In genomic region chr13:63240835-63241234, GRCm38 (mm10) we compare ENCODE assay signal across 8 mouse cellular contexts.
A peak's percentile ranks its signal among the peaks of the same experiment; 100 is the strongest.
DNase-seq lines count a peak whose midpoint lies in the region; ATAC-seq and TF ChIP-seq lines count a peak whose summit lies in the region.

No protein-coding gene starts in this region.

- peak; percentile 57 to 87 for DNase-seq in adrenal gland, adult (ENCODE audit: inconsistent age in 2 of 2, low spot score in 1 of 2)
- DNase-seq in adrenal gland, postnatal 10 days, result no peak
- no peak for DNase-seq in thymus, adult 2 months
- no peak for DNase-seq in thymus, postnatal 0 days (ENCODE audit: low spot score)
- DNase-seq in hindbrain, embryonic 14.5 days (ENCODE audit: low spot score), result no peak
- no peak for DNase-seq in testis, postnatal 10 days (ENCODE audit: low spot score)
- DNase-seq in embryo, embryonic 10 days (ENCODE audit: low spot score), result no peak

- no peaks in the 10 kb centered on the region for H3K36me3 ChIP-seq in thymus, adult 2 months (ENCODE audit: control insufficient read depth, insufficient read depth, low read length)
- no peaks in the 10 kb centered on the region for H3K36me3 ChIP-seq in hindbrain, embryonic 14.5 days (replicated peaks; ENCODE audit: control insufficient read depth, insufficient read depth)

- 1% methylated on average over 5 of the region's 5 CpGs for WGBS in thymus, adult 2 months
- WGBS in hindbrain, embryonic 14.5 days, result 47% methylated on average over 5 of the region's 5 CpGs

- no peak for TF ChIP-seq CTCF in thymus, adult 2 months (IDR thresholded peaks at IDR 0.05; ENCODE audit: borderline replicate concordance, control insufficient read depth, extremely low read depth, insufficient read depth, low read length, poor library complexity)

- peak overlapping the region; percentile 67 for H3K9ac ChIP-seq in hindbrain, embryonic 14.5 days

- peaks cover 25% of the 10 kb centered on the region for H3K4me1 ChIP-seq in thymus, adult 2 months (replicated peaks; ENCODE audit: control insufficient read depth, insufficient read depth, low read length)
- H3K4me1 ChIP-seq in hindbrain, embryonic 14.5 days (replicated peaks; ENCODE audit: control insufficient read depth, insufficient read depth, low read length), result peaks cover 29% of the 10 kb centered on the region

- peak overlapping the region; percentile 35; the same call in 1 of the 2 replicates for H3K4me3 ChIP-seq in thymus, adult 2 months (ENCODE audit: control insufficient read depth, insufficient read depth, low read length)
- peak overlapping the region; percentile 51 for H3K4me3 ChIP-seq in hindbrain, embryonic 14.5 days (replicated peaks; ENCODE audit: low read length)

- H3K9me3 ChIP-seq in hindbrain, embryonic 14.5 days (ENCODE audit: control insufficient read depth, low read length), result no peaks in the 10 kb centered on the region

- H3K27me3 ChIP-seq in thymus, adult 2 months (ENCODE audit: control insufficient read depth, insufficient read depth, low read length), result no peaks in the 10 kb centered on the region
- H3K27me3 ChIP-seq in hindbrain, embryonic 14.5 days (ENCODE audit: control insufficient read depth, insufficient read depth, low read length), result no peaks in the 10 kb centered on the region

- no peak for TF ChIP-seq POLR2A in thymus, adult 2 months (IDR thresholded peaks at IDR 0.05; ENCODE audit: control insufficient read depth, extremely low read depth, insufficient read depth, low read length, poor library complexity)

- H3K27ac ChIP-seq in thymus, adult 2 months (ENCODE audit: control insufficient read depth, insufficient read depth, low read length), result peak overlapping the region; percentile 62; the same call in 1 of the 2 replicates
- no peak overlapping the region for H3K27ac ChIP-seq in hindbrain, embryonic 14.5 days

- ATAC-seq in hindbrain, embryonic 14.5 days (ENCODE audit: low FRiP score), result no peak
- ATAC-seq in megakaryocyte, adult 5-6 weeks (ENCODE audit: poor library complexity, severe bottlenecking), result 0 out of 2 replicates have a peak, but pooled peaks have one; percentile 2

- H3K4me2 ChIP-seq in hindbrain, embryonic 14.5 days (replicated peaks), result peak overlapping the region; percentile 63

Comparison
In these comparisons a context has a peak if more than half of its experiments do, and no peak if none do; other contexts are left out.
1. DNase-seq: peak in adrenal gland, adult (2 of 2); none in adrenal gland, postnatal 10 days (single experiment), thymus, adult 2 months (single experiment), thymus, postnatal 0 days (single experiment), hindbrain, embryonic 14.5 days (single experiment), testis, postnatal 10 days (single experiment) and embryo, embryonic 10 days (single experiment).